Mouse (Mus musculus) liver, embryonic 12.5 days (tissue): ENCODE results near the gene Vmn1r25. TPM values are rescaled to one million over a fixed set of nuclear protein-coding genes. Genes with fewer than 3 reads are reported as not detected.
"Not testable (repeated sequence)": the region's sequence is repeated elsewhere in the genome, so short reads cannot be mapped to it uniquely, and the experiment has no call there.

ENCODE experiments used
- ATAC-seq: fragments of 200-750 bp; cut with Nextera tagmentation; 2 replicates; pipeline ENCODE4 v1.8.0; 2017; ENCODE audit warnings: moderate number of reproducible peaks, mild to moderate bottlenecking, moderate library complexity
- H3K27ac ChIP-seq: fragments of 300-500 bp; sonication (generic); 2 replicates; pipeline ENCODE4 v1.5.1; 2016; ENCODE audit warnings: mild to moderate bottlenecking
- H3K27me3 ChIP-seq: fragments of 300-500 bp; sonication (generic); replicated peaks from 2 replicates; pipeline ENCODE4 v1.6.1; 2016; ENCODE audit warnings: mild to moderate bottlenecking, moderate library complexity
- H3K36me3 ChIP-seq: fragments of 300-500 bp; sonication (generic); 2 replicates; pipeline ENCODE4 v1.6.1; 2016; ENCODE audit warnings: mild to moderate bottlenecking, moderate library complexity
- H3K4me1 ChIP-seq: fragments of 300-500 bp; sonication (generic); 2 replicates; pipeline ENCODE4 v1.6.1; 2016
- H3K4me2 ChIP-seq: fragments of 300-500 bp; sonication (generic); 2 replicates; pipeline ENCODE4 v1.6.1; 2016; ENCODE audit warnings: mild to moderate bottlenecking, moderate library complexity
- H3K4me3 ChIP-seq: fragments of 300-500 bp; sonication (generic); 2 replicates; pipeline ENCODE4 v1.5.1; 2016; ENCODE audit warnings: mild to moderate bottlenecking, moderate library complexity
- H3K9ac ChIP-seq: fragments of 300-500 bp; sonication (generic); 2 replicates; pipeline ENCODE4 v1.6.1; 2016; ENCODE audit warnings: mild to moderate bottlenecking, moderate library complexity
- H3K9me3 ChIP-seq: fragments of 300-500 bp; sonication (generic); replicated peaks from 2 replicates; pipeline ENCODE4 v1.6.1; 2016; ENCODE audit warnings: mild to moderate bottlenecking, moderate library complexity
- WGBS: fragments of 180-500 bp; shearing (Covaris S2); methylation state at CpG from one replicate; pipeline ENCODE4 v1.1.7; 2016; ENCODE audit not compliant: insufficient replicate concordance; 5-methylcytosine and 5-hydroxymethylcytosine counted together
- polyA plus RNA-seq: library from polyadenylated mRNA; unstranded; fragments of >200 nt; fragmentation: Nextera tagmentation; extraction: Ambion mirVana; gene quantifications from 2 replicates; pipeline ENCODE4 v1.2.1, GENCODE M21; 2016

Gene Vmn1r25
- polyA plus RNA-seq: not detected in 2 replicates

DNA sequence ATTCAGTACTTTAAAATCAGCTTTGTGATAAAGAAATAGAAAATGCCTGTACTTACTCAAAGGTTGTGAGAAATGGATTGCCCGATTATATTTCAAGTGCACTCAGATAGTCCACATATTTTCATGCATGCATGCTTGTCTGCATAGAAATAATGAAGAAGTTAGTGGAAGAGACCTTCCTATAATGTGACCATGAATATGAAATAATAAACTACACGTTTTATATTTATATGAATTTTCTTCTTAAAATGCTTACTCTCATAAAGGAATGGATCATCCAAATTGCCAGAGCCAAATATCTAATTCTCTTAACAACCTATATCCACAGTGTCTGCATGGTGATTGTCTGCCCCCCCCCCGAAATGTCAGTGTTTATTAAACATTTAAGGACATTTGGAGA lies at the start of gene Vmn1r25:
Gene Vmn1r25 (minus strand): TSS at position 101 of the 400 bp plus-strand sequence.
- H3K4me3 ChIP-seq: no peak within 1 kb of the TSS
- H3K9ac ChIP-seq: no peak within 1 kb of the TSS
- no peaks in the 10 kb centered on the region for H3K36me3 ChIP-seq
- WGBS: 44% methylated on average over 3 of the region's 3 CpGs
- no peaks in the 10 kb centered on the region for H3K9me3 ChIP-seq
- no peak for ATAC-seq
- no peaks in the 10 kb centered on the region for H3K27me3 ChIP-seq
- no peaks in the 10 kb centered on the region for H3K4me1 ChIP-seq
- no peak within 1 kb of the TSS for H3K27ac ChIP-seq
- H3K4me2 ChIP-seq: no peak within 1 kb of the TSS

DNA sequence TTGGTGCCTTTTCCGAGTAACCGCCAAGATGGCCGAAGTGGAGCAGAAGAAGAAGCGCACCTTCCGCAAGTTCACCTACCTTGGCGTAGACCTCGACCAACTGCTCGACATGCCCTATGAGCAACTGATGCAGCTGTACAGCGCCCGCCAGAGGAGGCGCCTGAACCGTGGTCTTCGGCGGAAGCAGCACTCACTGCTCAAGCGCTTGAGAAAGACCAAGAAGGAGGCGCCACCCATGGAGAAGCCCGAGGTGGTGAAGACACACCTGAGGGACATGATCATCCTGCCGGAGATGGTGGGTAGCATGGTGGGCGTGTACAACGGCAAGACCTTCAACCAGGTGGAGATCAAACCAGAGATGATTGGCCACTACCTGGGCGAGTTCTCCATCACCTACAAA lies 36.9 kb upstream of the Vmn1r25 start:
- H3K4me2 ChIP-seq, H3K9ac ChIP-seq, H3K27ac ChIP-seq, H3K4me3 ChIP-seq, H3K27me3 ChIP-seq, H3K9me3 ChIP-seq, H3K4me1 ChIP-seq, ATAC-seq, H3K36me3 ChIP-seq: not testable (repeated sequence)
- WGBS: 77% methylated on average over 21 of the region's 21 CpGs

DNA sequence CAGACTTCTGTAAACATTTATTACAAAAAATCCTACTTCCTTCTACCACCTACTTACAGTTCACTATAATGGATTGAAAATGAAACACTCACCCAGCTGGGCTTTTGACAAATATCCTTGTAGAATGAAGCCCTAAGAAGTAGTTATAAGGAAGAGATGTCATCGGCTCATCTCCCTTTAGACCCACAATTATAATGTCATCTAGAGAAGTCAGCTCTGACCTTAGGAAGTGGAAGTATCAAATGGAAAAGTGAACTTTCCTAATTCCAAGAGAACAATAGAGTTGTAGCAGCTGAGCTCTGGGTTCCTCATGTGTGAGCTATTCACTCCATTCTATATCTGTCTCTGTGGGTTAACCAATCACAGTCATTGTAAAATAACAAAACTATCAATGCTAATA lies 34.4 kb upstream of the Vmn1r25 start, which contains the start of gene Vmn1r26:
Gene Vmn1r26 (minus strand): TSS at position 101 of the 400 bp plus-strand sequence.
- H3K4me2 ChIP-seq: no peak within 1 kb of the TSS
- H3K9me3 ChIP-seq: no peaks in the 10 kb centered on the region
- no peak within 1 kb of the TSS for H3K9ac ChIP-seq
- no peaks in the 10 kb centered on the region for H3K4me1 ChIP-seq
- H3K27me3 ChIP-seq: no peaks in the 10 kb centered on the region
- H3K36me3 ChIP-seq: no peaks in the 10 kb centered on the region
- no peak for ATAC-seq
- 83% methylated on average over 1 of the region's 1 CpGs for WGBS
- no peak within 1 kb of the TSS for H3K4me3 ChIP-seq
- no peak within 1 kb of the TSS for H3K27ac ChIP-seq

DNA sequence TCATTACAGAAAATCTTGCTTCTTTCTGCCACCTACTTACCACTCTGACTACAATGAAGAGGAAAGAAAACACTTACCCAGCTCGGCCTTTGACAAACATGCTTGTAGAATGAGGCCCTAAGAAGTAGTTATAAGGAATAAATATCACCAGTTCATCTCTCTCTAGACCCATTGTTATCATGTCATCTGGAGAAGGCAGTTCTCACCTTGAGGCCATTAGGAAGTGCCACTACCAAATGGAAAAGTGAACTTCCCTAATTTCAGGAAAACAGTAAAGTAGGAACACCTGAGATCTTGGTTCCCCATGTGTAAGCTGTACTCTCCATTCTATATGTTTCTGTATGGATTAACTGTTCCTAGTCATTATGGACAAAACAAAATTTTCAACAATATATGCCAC lies 19.2 kb downstream of the Vmn1r25 start, which contains the start of gene Vmn1r24:
Gene Vmn1r24 (minus strand): TSS at position 101 of the 400 bp plus-strand sequence.
- ATAC-seq, H3K36me3 ChIP-seq, H3K27ac ChIP-seq, H3K4me3 ChIP-seq, H3K9ac ChIP-seq, H3K27me3 ChIP-seq, H3K4me1 ChIP-seq, H3K4me2 ChIP-seq, H3K9me3 ChIP-seq: not testable (repeated sequence)
- 47% methylated on average over 1 of the region's 1 CpGs for WGBS

Other genes starting within 250 kb of the Vmn1r25 start
- 41.1 and 44.4 TPM in 2 replicates for gene Vopp1, start 155.7 kb downstream of the Vmn1r25 start, polyA plus RNA-seq
- gene Vmn1r21, start 130.5 kb downstream of the Vmn1r25 start, polyA plus RNA-seq: not detected in 2 replicates
- gene Vmn1r22, start 72.8 kb downstream of the Vmn1r25 start, polyA plus RNA-seq: not detected in 2 replicates
- gene Vmn1r23, start 54.0 kb downstream of the Vmn1r25 start, polyA plus RNA-seq: not detected in 2 replicates
- gene Vmn1r24, start 19.3 kb downstream of the Vmn1r25 start, polyA plus RNA-seq: not detected in 2 replicates
- not detected in 2 replicates for gene Vmn1r26, start 34.3 kb upstream of the Vmn1r25 start, polyA plus RNA-seq
- gene Vmn1r27, start 238.0 kb upstream of the Vmn1r25 start, polyA plus RNA-seq: not detected in 2 replicates